Mouse (Mus musculus): ENCODE data around the gene Ehbp1. TPM values are rescaled to one million over a fixed set of nuclear protein-coding genes. Genes with fewer than 3 reads are reported as not detected.

Ehbp1 gene
- polyA plus RNA-seq, 2 experiments = 12.1 to 21.4 TPM

GRCm38 (mm10) chr11:21998141-21999047, 343.7 kb downstream of the Ehbp1 start:
- no peaks in the 10 kb centered on the region for H3K9me3 ChIP-seq (ENCODE audit: control insufficient read depth, low read length)
- no peaks in the 10 kb centered on the region for H3K36me3 ChIP-seq (ENCODE audit: control insufficient read depth, insufficient read depth, low read length)
- ATAC-seq (ENCODE audit: low FRiP score, low read depth) = no peak
- H3K4me2 ChIP-seq (replicated peaks; ENCODE audit: low read depth, low read length, severe bottlenecking) = no peak overlapping the region
- no peak for TF ChIP-seq POLR2A (IDR thresholded peaks at IDR 0.05; ENCODE audit: borderline replicate concordance, extremely low read depth, insufficient read depth, insufficient read length)
- peaks cover 83% of the 10 kb centered on the region for H3K27me3 ChIP-seq (ENCODE audit: control insufficient read depth, insufficient read depth, low read length)
- H3K27ac ChIP-seq (replicated peaks; ENCODE audit: low read depth, low read length) = no peak overlapping the region
- H3K4me1 ChIP-seq (ENCODE audit: control insufficient read depth, insufficient read depth, low read length) = peaks cover 15% of the 10 kb centered on the region
- no peak for DNase-seq (ENCODE audit: low spot score)
- peak overlapping the region; percentile 10; the same call in 1 of the 2 replicates for H3K4me3 ChIP-seq (replicated peaks; ENCODE audit: low read length)
- WGBS = 7% methylated on average over 29 of the region's 32 CpGs
- no peak overlapping the region for H3K9ac ChIP-seq (ENCODE audit: low read depth, low read length, severe bottlenecking)

DNA sequence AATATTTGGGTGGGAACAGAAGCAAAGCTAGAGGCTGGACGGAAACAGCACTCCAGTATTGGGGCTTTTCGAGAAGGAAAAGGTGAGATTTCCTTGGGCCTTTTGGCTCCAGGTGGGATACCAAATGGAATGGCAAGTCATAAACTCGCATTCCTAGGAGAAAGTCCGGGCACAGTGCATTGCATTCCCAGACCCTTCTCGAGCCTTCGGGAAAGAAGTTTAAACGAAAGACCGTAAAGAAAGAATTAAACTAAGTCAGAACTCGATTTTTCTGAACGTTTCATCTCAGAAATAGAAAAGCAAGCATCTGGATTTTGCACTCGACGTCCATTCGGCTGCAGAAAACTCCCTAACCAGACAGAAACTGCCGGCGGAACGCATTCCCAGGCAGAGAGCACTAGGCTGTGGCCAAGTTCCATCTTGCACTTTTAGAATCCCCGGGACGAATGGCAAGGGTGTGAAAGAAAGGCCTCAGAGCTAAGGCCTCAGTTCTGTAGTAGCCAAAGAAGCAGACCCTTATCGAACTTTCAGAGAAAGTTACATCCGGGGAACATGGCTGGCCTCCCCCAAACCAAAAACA, 344.4 kb downstream of the Ehbp1 start:
- no peak overlapping the region for H3K9ac ChIP-seq (ENCODE audit: low read depth, low read length, severe bottlenecking)
- H3K27ac ChIP-seq (replicated peaks; ENCODE audit: low read depth, low read length) = no peak overlapping the region
- no peak for TF ChIP-seq POLR2A (IDR thresholded peaks at IDR 0.05; ENCODE audit: borderline replicate concordance, extremely low read depth, insufficient read depth, insufficient read length)
- H3K4me2 ChIP-seq (replicated peaks; ENCODE audit: low read depth, low read length, severe bottlenecking) = no peak overlapping the region
- 6% methylated on average over 20 of the region's 20 CpGs for WGBS
- peaks cover 13% of the 10 kb centered on the region for H3K4me1 ChIP-seq (ENCODE audit: control insufficient read depth, insufficient read depth, low read length)
- no peak for DNase-seq (ENCODE audit: low spot score)
- H3K27me3 ChIP-seq (ENCODE audit: control insufficient read depth, insufficient read depth, low read length) = peaks cover 84% of the 10 kb centered on the region
- ATAC-seq (ENCODE audit: low FRiP score, low read depth) = no peak
- H3K9me3 ChIP-seq (ENCODE audit: control insufficient read depth, low read length) = no peaks in the 10 kb centered on the region
- H3K36me3 ChIP-seq (ENCODE audit: control insufficient read depth, insufficient read depth, low read length) = no peaks in the 10 kb centered on the region
- H3K4me3 ChIP-seq (replicated peaks; ENCODE audit: low read length) = no peak overlapping the region

DNA sequence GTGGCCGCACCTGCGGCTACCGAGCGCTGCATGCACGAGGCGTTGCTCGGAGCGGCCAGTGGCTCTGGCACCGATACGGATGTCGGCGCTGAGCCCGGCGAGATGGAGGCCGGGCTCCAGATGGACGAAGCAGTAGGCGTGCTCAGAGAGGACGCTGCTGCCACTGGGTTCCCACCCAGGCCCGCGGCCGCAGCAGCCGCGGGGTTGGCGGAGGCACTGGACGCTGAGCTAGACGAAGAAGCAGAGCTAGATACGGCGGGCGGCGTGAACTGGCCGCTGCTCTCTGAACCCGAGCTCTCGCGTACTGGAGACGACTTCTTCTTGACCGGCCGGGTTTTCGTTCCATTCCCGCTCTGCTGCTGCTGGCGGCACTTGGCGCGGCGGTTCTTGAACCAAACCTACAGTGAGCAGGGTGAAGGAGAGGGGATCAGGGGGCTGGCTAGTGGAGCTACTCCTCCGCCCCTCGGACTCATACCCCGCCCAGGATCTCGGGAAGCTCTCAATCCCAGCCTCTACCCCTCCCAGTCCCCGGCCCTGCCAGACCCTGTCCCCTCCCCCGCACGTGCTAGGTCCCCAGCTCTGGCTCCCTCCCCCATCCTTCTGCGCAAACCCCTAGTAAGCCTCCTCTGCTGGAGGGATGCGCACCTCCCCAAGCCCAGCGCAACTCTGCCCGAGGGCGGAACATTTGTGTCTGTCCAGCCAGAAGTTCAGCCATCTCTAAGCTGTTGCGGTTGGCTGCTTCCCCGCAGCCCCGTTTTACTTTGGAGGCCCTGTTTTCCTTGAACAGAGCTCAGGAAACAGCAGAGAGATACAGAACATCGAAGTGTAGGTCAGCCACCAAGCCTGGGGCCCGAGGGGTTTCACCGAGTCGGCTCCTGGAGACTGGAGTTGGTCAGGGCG, 345.2 kb downstream of the Ehbp1 start:
- ATAC-seq (ENCODE audit: low FRiP score, low read depth) (no peak), DNase-seq (ENCODE audit: low spot score) (no peak)
- TF ChIP-seq POLR2A (IDR thresholded peaks at IDR 0.05; ENCODE audit: borderline replicate concordance, extremely low read depth, insufficient read depth, insufficient read length) = no peak
- peak overlapping the region; percentile 29 for H3K4me3 ChIP-seq (replicated peaks; ENCODE audit: low read length)
- H3K9ac ChIP-seq (ENCODE audit: low read depth, low read length, severe bottlenecking) = no peak overlapping the region
- whole genome bisulfite sequencing = 4% methylated on average over 52 of the region's 63 CpGs
- H3K9me3 ChIP-seq (ENCODE audit: control insufficient read depth, low read length) = no peaks in the 10 kb centered on the region
- peak overlapping the region; percentile 41 for H3K4me2 ChIP-seq (replicated peaks; ENCODE audit: low read depth, low read length, severe bottlenecking)
- H3K4me1 ChIP-seq (ENCODE audit: control insufficient read depth, insufficient read depth, low read length) = peaks cover 9% of the 10 kb centered on the region
- no peak overlapping the region for H3K27ac ChIP-seq (replicated peaks; ENCODE audit: low read depth, low read length)
- H3K27me3 ChIP-seq (ENCODE audit: control insufficient read depth, insufficient read depth, low read length) = peaks cover 83% of the 10 kb centered on the region
- no peaks in the 10 kb centered on the region for H3K36me3 ChIP-seq (ENCODE audit: control insufficient read depth, insufficient read depth, low read length)

- Histone ChIP-seq H3K27ac (replicated peaks; ENCODE audit: low read depth, low read length) (no peak overlapping the region), H3K36me3 (ENCODE audit: control insufficient read depth, insufficient read depth, low read length) (no peaks in the 10 kb centered on the region), H3K4me2 (replicated peaks; ENCODE audit: low read depth, low read length, severe bottlenecking) (peak overlapping the region; percentile 41), H3K4me3 (replicated peaks; ENCODE audit: low read length) (peak overlapping the region; percentile 29), H3K9ac (ENCODE audit: low read depth, low read length, severe bottlenecking) (no peak overlapping the region), H3K27me3 (ENCODE audit: control insufficient read depth, insufficient read depth, low read length) (peaks cover 83% of the 10 kb centered on the region), H3K9me3 (ENCODE audit: control insufficient read depth, low read length) (no peaks in the 10 kb centered on the region), H3K4me1 (ENCODE audit: control insufficient read depth, insufficient read depth, low read length) (peaks cover 8% of the 10 kb centered on the region)
- no peak for ATAC-seq (ENCODE audit: low FRiP score, low read depth)
- no peak for DNase-seq (ENCODE audit: low spot score)
- 1% methylated on average over 13 of the region's 13 CpGs for WGBS
- no peak for TF ChIP-seq POLR2A (IDR thresholded peaks at IDR 0.05; ENCODE audit: borderline replicate concordance, extremely low read depth, insufficient read depth, insufficient read length)
These were observed 345.8 kb downstream of the Ehbp1 start for GRCm38 (mm10) chr11:21996325-21996647.
